Mouse (Mus musculus) cerebellum, adult 8-10 months (tissue): ENCODE measurements around the gene Ccdc24.

ENCODE experiments used
- DNase-seq: peaks from one replicate; pipeline ENCODE4 v3.0.0; 2022

Gene Ccdc24

DNA sequence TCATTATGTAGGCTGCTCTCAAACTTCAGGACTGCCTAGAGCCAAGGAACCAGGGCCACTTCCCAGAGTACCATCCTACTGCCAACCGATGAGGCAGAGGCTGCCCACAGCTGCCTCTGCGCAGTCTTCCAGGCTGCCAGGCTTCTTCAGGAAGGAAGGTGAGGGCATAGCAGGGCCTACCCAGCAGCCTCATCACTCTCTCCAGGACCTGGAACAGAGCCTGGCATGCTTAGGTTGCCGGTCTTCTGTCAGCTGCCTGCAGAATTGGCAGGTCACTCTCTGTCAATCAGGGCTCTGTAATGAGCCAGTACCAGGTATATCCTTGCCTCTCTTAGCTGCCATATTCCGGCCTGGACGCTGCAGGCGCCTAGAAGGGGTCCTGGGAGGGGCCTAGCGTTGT lies 22.2 kb downstream of the Ccdc24 start:
- DNase-seq = no peak

DNA sequence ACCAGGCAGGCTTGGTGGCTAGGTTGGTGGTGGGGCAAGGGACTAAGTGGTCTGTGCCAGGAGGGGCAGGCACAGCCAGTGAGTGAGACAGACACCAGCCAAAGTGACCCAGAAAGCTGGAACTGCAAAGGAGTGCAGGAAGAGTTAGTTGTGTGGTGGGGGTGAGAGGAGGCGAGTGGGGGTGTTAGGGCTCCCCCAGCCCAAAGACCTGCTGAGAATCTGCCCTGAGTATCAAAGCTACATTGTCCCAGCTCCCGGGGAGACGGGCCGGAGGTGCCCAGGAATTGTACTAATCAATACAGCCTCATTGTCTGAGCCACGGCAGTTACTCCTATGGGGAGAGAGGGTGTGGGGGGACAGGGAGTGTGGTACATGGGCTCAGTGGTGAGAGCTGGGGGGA lies 22.9 kb downstream of the Ccdc24 start:
- no peak for DNase-seq

DNA sequence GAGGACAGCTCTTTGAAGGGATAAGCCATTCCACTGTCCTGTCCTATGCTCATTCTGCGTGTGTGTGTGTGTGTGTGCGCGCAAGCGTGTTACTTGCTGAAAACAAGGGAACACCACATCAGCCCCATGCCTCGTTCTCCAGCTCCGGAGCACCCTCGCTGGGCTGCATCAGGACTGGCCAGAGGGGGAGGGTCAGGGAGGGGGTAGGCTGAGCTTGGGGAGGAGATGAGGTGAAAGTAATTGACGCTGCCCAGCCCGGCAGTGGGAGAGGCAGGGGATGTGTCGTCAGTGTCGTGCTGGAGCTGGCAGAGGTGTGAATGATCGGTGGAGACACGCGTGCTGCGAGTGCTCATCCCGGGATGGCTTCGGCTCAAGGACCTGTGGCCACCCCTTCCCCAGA lies 23.3 kb downstream of the Ccdc24 start:
- DNase-seq = no peak

DNA sequence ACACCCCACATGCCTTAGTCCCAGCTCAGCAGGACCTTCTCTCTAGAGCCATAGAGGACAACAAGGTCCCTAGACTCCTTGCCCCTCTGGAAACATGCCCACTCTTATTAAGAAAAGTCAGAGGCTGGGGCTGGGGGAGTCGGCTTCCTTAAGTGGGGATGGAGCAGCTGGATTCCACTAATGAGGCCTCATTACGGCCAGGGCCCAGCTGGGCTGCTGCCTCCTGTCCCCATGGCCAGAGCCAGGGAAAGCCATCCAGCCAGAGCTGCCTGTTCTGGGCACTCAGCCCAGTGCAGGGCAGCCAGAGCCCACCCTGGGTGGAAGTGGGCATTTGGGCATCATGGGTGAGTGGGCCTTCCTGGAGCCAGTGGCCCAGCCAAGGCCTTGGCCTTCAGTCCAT lies 25.3 kb downstream of the Ccdc24 start:
- DNase-seq = no peak

DNA sequence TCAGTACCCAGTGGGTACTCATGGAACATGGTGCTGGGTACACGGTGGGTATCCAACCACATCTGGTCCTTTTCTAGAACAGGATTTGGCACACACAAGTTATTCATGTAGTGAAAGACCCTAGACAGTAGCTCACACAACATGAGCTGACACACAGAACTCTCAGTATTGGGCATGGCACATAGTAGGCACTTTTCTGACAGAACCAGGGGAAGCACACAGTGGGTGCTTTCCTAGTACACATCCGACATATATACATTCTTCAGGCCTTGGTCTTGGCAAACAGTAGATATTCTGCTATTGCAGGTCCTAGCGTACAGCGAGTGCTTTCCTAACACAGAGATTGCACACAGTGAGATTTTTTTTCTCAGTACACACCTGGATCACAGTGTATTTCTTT lies 26.1 kb downstream of the Ccdc24 start:
- DNase-seq = no peak

DNA sequence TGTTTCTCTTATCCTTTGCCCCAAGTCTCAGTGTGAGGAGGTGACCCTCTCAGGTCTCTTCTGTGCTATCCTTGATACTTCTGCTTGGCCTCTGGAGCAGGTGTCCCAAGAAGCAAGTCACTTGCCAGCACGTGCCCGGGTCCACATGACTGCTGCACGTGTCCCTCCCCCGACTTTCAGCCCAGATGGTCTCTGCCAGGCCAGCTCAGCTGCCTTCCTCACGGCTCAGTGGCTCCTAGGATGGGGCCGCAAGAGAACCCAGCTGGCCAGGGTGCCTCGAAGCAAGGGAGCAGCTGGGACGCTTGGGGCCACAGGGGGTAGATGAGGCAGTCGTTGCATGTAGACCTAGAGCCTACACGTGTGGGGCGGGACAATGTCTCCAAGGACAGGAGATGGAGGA lies 27.0 kb downstream of the Ccdc24 start:
- no peak for DNase-seq

DNA sequence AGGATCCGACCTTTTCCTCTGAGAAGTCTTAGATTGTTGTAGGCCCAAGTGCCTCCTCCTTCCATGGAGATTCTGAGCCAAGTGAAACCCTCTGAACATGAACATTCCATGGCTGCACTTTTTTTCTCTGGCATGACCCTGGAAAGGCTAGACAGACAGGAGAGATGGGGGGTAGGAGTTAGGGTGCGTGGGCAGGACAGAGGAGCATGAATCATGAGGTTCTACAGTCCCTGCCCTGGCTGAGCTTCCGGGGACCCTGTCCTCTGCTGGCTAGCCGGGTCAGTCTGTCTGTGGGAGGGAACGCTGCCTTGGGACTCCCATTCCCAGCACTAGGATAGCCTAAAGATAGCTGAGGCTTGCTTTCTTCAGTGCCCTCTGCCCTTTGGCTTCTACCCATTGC lies 27.9 kb downstream of the Ccdc24 start:
- no peak for DNase-seq

DNA sequence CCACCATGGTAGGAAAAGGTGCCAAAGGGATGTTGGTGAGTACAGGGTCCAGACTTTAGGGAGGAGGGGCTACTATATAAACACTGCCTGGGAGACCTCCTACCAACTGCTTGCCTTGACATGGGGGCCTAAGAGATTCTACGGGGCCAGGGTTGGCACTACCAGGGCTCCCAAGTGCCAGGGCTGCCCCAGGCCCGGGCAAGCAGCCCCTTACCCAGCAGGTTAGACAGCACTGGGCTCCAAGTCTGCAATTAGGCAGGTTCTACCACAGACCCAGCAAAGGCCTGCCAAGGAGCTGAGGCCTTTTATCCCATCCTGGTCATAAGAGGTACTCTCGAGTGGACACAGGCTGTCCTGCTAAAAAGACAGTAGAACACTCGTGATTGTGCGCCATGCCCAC lies 29.3 kb downstream of the Ccdc24 start:
- no peak for DNase-seq

DNA sequence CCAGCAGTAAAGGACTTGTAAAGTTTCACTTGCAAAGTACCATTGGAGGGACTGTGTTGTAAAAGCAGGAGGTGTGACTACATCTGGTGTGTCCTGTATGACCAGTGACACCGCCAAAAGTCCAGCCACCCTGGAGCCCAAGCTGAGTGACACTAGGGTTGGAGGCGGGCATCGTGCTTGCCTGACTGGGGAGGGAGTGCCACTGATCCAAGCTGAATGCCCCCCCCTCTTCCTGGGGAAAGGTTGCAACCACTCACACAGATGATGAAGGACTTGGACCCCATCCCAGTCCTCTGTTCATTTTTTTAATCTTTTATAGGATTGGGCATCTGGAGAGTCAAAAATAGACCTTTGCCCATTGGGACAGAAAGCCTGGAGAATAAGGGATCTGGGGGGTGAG lies 30.8 kb downstream of the Ccdc24 start:
- no peak for DNase-seq

DNA sequence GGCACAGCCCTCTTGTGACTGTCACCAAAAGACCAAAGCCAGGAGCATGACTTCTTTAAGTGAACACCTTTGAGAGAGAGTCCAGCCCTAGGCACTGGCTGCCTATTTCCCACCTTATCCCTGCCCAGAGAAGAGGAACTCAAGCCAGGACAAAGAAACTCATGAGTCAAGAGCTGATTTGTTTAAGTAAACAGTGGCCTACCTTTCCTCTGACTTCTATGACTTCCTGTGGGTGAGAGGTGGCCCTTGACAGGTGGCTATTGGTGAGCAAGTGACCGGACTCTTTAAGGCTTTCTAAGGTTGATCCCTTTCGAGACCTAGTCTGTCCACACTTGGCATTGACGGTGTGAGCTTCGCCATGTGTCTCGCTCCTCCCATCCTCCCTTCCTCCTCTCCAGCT lies 31.5 kb downstream of the Ccdc24 start:
- no peak for DNase-seq

DNA sequence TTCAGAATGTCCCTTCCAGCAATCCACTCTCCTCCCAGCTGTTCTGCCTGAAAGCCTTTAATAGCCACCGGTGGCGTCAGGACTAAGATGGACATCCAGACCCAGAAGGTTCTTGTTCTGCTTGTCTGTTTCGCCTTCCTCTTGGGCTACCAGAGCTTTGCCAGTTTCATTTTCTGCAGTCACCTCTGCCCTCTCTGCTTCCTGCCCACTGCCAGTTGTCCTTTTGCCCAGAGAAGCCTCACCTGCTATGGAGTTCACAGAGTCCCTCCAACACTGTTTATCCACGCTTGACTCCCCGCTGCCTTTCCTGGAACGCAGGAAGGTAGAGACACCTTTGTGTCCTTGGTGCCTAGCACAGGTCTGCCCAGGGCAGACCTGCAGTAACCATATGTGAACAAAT lies 33.0 kb downstream of the Ccdc24 start:
- DNase-seq = no peak

DNA sequence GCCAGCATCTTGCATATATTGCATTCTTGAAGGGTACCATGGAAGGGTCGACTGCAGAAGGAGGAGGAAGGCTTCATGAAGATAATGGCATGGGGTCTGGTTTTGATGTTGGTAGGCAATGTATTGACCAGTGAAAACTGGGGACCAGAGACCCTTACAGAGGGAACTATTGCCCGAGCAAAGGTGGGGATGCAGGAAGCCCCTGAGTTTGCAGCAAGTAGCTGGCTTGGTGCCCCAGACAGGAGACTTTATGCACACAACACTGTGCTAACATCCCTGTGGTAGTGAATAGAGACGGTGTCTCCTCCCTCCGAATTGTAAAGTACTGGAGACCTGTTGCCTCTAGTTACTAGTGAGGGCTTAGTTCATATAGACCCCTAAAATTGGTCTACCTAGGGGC lies 35.1 kb downstream of the Ccdc24 start:
- DNase-seq = no peak

DNA sequence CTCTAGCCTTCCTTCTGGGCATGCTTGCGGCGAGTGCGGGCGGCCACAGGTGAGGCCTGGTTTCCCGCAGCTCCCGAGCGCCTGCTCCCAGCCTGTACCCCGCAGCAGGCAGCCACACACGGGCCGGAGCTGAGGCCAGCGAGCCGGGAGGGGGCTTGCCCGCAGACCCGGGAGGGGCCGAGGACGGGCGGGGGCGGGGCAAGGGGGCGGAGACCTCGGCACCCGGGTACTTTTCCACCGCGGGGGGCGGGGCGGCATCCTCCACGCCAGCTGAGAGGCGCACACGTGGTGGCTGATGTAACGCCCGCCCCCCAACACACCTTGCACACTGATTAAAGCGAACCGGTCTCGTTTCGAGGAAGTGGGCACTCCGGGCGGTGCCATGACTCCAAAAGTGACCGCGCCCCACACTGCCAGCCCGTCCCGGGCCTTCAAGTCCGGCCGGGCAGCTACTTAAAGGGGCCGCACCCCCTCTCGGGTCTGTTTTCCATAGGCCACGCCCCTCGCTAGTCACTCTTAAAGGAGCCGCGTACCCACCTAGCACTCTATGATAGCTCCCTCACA lies 36.1 kb downstream of the Ccdc24 start:
- DNase-seq = peak; percentile 87

DNA sequence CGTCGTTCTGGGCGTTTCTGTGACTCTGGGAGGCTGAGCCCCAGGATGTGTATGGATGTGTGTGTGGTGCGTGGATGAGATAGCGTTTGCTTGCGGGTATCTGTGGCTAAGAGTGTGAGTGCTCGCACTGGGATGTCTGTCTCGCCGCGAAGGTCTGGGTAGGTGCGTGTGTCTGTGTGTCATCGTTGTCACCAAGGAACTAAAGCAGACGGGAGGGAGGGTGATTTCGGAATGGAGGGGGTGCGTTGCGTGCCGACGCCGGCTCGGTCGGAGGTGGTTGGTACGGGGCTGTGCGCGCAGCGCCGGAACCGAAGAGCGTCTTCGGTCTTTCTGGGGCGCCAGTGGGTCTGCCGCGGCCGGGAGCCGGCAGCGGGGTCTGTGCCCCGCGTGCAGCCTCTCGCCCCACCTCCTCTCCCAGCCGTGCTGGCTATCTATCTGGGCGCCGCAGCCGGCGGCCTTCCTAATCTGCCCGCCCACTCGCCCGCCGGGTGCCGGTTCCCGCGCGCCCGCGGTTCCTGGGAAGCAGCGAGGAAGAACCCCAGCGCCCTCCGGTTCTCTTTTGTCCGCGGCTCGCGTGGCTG lies 36.7 kb downstream of the Ccdc24 start:
- peak; percentile 45 for DNase-seq

DNA sequence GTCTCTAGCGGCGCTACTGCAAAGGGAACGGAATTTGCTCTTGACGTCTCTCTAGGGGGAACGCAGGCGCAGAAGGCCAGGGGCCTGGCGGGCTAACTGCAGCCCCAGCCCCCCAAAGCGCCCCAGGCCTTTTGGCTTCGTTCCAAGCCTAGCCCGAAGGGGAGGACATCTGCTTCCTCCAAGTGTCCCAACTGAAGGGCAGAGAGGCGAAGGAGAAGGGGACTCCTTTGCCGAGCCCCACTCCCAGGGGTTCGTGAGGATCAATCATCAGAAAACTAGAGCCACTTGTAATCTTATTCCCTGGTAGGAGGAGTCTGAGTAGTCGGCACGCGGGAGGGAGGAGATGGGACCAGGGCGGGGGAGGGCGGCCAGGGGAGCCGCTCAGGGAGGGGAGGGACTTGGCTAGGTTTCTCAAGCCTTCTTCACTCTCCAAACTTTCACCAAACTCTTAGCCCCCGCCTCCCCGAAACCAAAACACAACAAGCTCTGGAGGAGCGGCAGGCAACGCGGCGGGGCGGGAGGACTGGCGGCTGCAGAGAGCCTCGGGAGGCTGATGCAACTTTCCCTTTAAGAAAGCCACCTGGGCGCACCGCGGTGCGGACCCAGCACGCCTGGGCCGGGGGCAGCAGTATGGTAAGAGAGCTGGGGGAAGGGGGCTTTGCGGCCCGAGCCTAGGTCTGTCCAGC lies 37.4 kb downstream of the Ccdc24 start:
- peak; percentile 50 for DNase-seq

DNA sequence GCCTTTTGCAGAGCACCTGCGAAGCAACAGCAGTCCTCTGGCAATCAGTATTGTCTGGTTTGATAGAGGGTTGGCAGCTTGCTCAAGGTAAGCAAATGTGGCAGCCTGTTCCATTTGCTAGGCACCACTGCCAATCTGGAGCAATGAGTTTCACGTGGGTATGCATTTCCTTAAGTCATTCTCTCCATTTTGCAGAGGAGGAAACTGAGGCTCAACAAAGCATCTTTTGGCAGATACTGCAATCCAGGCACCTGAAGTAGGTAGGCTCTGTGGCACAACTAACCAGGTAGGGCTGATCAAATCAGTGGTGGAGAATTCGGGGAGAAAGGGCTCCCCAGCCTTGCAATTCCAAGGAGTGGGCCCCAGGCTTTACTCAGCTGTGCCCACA lies 37.9 kb downstream of the Ccdc24 start, which contains the start of gene Slc6a9:
Slc6a9 (plus strand) TSS at position 50 of the 388 bp plus-strand sequence.
- no peak for DNase-seq

DNA sequence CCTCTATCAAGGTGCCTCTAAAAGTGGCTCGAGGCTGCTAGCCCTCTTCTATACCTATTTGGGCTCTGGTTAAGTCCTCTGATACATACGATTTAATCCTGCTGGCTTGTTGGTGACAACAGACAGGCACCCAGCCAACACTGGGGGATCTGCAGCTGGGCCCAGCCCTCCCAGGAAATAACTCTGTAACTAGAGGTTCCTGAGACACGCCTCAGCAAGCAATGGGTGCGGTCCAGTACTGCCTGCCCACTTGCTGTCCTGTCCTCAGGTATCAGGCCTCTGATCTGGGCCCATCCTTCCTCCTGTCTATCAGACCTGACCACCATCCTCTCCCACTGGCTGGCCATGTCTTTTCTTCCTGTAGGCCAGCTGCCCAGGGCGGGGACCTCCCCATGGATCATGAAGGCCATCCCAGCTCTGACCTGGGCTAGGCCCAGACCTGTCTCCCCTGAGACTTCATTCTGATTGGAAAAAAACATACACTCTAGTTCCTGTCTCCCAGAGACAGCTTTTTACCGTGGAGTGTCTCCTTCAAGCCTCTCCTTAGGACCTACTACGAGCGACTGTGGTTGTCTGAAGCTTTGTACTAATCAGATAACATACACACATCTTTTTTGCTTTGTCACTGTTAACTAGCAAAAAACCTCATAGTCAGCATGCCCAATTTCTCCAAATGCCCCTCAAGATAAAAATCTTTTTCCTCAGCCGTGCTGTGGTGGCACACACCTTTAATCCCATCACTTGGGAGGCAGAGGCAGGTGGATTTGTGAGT lies 40.3 kb downstream of the Ccdc24 start:
- DNase-seq = no peak

DNA sequence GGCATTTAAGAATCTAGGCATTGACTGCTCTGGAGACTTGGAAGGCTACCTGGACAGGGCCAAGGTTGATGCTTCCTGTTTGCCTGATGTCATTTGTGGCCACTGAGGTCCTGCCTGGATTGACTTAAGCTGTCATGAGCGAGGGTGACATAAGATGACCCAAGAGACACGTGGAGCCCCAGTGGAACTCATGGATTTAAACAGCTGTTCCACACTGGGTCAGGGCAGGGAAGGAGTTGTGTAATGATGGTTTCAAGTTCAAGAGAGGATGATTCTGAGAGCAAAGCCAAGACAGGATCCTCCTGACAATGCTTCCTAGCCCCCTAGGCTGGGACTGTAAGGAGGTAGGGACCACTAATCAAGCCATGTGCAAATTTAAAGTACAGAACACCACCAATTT lies 40.9 kb downstream of the Ccdc24 start:
- no peak for DNase-seq

DNA sequence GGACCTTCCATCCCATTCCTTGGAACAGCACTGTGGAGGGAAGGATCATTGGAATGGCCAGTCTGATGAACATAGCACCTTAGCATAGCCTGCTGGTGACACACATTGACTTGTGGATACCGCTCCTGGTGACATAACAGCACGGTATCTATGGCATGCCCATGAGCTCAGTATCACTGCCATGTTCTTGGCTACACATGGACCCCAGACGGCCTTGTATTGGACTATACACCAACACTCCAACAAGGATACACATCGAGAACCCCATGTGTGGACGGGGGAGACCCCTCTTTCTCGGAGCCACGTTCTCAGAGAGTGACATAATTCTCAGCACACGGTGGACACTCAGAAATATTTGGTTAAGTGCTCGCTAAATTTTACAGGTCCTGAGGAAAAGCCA lies 41.6 kb downstream of the Ccdc24 start:
- no peak for DNase-seq

DNA sequence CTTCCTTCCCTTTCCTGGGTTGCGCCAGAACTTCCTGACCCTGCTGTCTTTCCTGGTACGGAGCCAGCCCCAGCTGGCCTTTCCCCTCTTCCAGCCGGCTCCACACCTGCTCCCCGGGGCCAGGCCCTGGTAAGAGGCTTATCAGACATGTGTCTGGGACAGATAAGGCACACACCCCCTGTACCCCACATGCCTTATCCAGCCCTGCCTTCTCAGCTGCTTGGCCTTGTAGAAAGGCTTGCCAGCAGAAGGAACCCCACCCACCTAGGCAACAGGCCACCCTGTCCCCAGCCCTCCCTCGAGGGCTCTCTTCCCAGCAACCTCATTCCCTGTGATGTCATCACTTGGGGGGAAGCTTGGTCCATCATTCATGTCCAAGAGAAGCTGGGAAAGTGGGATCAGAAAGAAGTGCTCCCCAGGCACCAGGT lies 42.2 kb downstream of the Ccdc24 start:
- no peak for DNase-seq

DNA sequence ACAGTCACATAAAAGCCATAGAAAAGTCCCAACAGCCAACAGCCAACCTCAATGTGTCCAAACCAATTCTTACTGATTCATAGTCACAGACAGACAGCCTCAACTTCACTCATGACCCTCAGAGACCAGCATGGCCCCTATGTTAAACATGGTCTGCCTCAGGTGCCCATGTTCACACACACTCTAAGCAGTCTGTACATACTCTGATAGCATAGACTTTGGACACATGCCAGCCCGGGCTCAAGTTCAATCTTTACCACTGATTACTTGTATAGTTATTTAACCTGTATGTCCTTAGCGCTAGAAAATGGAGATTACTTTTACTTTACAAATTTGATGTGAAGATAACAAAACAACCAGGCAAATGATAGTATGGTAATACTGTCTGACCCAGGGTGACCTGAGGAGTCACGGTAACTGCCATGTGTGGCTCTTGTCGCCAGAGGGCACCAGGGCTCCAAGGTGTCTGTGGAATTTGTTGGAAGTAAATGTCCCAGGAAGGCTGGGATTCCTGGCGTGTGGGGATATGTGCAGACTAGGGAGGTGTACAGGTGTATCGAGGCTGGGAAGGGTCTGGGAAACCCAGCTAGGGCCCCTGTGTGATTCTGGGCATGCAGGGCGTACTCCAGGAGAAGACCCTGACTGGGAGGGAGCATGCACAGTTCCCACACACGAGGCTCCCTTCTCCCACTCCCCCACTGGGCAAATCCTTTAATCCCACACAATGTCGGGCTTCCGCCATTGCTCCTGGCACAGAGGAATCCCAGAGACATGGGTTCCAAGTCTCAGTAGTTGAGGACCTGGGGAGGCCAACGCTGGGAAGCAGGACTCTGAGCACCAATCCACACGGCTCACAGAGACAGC lies 42.9 kb downstream of the Ccdc24 start:
- peak; percentile 79 for DNase-seq

DNA sequence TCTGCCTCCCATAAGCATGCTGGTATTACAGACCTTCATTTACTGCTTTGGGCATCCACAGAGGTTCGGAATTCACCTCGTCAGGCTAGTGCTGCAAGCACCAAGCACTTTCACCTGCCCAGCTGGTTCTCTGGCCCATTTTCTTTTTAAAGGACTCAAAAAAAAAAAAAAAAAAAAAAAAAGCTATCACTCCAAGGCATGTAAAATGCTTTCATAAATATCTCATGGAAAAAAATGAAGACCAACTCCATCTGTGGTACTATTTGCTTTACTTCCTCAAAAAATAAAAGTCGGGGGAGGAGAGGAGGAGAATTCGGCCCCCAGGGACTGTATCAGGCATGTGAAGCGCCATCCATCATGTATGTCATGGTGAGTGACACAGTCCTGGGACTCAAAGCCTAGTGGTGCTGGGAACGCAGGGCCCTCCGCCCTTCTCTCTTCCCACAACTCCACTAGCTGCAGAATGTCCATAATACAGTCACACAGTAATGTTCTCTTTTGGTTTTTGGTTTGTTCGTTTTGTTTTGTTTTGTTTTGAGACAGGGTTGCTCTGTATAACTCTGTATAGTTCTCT lies 43.7 kb downstream of the Ccdc24 start:
- no peak for DNase-seq

DNA sequence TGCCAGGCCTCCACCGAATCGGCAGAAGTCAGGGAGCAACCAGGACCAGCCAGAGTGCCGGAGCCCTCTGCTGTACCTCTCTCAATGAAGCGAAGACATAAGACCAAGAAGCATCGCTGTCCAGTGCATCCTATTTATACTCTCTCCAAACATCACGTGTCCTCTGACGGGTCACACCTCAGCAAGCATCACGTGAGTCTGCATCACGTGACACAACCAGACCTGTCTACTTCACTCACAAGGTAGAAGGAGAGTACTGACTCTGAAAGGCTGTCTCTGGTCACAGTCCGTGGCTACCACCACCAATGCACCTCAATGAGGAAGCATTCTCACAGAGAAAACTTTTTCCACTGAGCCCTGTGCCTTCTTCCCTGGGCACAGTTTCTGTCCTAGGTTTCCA lies 54.3 kb downstream of the Ccdc24 start:
- no peak for DNase-seq
